Mouse (Mus musculus) adrenal gland, postnatal 0 days (tissue): ENCODE measurements around the gene Ubac1. TPM values are rescaled to one million over a fixed set of nuclear protein-coding genes. Genes with fewer than 3 reads are reported as not detected.

Source experiments
- polyA plus RNA-seq: library from polyadenylated mRNA; unstranded; fragments of >200 nt; fragmentation: Nextera tagmentation; extraction: Ambion mirVana; gene quantifications from 2 replicates; pipeline ENCODE4 v1.2.1, GENCODE M21; 2015

The Ubac1 gene
- polyA plus RNA-seq, result 51.3 and 77.7 TPM in 2 replicates

DNA sequence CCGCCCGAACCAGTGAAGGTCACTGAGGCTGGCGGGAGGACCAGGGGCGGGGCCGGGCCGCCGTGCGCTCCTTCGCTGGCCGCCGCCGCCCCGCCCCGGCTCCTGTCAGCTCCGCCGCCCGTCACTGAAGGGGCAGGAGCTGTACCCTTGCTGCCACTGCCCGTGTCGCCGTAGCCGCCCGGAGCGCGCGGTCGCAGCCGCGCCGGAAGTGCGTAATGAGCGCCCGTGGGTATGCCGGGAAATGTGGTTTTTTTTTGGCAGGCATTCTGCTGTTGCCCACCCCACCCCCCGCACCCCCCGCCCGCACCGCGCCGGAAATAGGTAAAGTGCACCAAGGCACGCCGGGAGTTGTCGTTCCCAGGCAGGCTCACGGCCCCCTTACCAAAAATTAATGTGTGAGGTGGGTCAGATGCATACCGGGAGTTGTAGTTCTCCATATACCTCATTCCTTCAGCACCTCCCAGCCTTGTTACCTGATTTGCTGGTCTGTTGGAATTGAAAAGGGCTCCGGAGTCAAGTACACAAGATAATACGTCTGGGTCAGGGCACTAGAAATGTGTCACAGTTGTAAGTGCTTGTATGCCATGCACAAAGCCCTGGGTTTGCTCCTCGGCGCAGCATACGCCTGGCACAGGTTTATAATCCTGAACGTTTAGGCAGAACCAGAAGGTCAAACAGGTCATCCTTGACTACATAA is at the start of gene Ubac1:
Ubac1 (minus strand) TSS at position 187 of the 697 bp plus-strand sequence.

GRCm38 (mm10) chr2:25983159-25983907 is 38.2 kb downstream of the Ubac1 start, which contains the start of gene Camsap1:
Gene Camsap1 (minus strand): TSS chr2:25983282.

Other genes starting within 250 kb of the Ubac1 start
- gene Lcn11, start 244.7 kb downstream of the Ubac1 start, polyA plus RNA-seq, result not detected in 2 replicates
- gene Gm13539, start 239.5 kb downstream of the Ubac1 start, polyA plus RNA-seq, result not detected in 2 replicates
- not detected in 2 replicates for gene Glt6d1, start 205.9 kb downstream of the Ubac1 start, polyA plus RNA-seq
- not detected in 2 replicates for gene Lcn9, start 198.6 kb downstream of the Ubac1 start, polyA plus RNA-seq
- gene Sohlh1, start 174.5 kb downstream of the Ubac1 start, polyA plus RNA-seq, result 0.09 TPM in 1 of 2 replicates, not detected in the other
- gene Kcnt1, start 158.0 kb downstream of the Ubac1 start, polyA plus RNA-seq, result 3.0 and 3.6 TPM in 2 replicates
- 8.6 and 10.9 TPM in 2 replicates for gene Camsap1, start 38.5 kb downstream of the Ubac1 start, polyA plus RNA-seq
- gene Nacc2, start 101.5 kb upstream of the Ubac1 start, polyA plus RNA-seq, result 7.0 and 13.4 TPM in 2 replicates
- gene Lhx3, start 186.5 kb upstream of the Ubac1 start, polyA plus RNA-seq, result 0.66 and 2.2 TPM in 2 replicates
- 10.6 and 17.5 TPM in 2 replicates for gene Qsox2, start 215.8 kb upstream of the Ubac1 start, polyA plus RNA-seq